Mouse (Mus musculus): ENCODE measurements around the gene Fchsd2.

DNA sequence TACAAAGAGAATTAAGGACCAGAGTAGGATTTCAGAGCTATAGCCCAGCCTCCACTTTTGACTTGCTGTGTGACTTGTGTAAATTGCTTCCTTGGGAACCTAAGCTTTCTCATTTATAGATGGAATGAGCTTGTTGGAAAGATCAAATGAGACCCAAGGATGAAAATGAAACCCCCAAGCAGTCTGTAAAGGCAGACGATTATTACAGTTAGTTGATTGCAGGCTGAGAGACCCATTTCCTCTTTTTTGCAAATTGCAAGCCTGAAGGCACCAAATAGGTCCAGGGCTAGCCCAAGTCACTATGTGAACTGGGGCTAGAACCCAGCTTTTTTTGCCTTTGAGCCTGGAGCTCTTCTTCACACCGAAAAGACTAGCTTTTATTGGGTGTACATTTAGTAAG is 218.4 kb downstream of the Fchsd2 start:
- TF ChIP-seq EP300 (IDR thresholded peaks at IDR 0.05; ENCODE audit: insufficient read depth, low read depth, low read length): no peak
- TF ChIP-seq CTCF (IDR thresholded peaks at IDR 0.05; ENCODE audit: low read depth, low read length): no peak
